Mouse (Mus musculus): ENCODE measurements around the gene 2410131K14Rik. TPM values are rescaled to one million over a fixed set of nuclear protein-coding genes. Genes with fewer than 3 reads are reported as not detected.

2410131K14Rik gene
- polyA plus RNA-seq, 1 experiment from 2014 or later: 7.4 TPM

DNA sequence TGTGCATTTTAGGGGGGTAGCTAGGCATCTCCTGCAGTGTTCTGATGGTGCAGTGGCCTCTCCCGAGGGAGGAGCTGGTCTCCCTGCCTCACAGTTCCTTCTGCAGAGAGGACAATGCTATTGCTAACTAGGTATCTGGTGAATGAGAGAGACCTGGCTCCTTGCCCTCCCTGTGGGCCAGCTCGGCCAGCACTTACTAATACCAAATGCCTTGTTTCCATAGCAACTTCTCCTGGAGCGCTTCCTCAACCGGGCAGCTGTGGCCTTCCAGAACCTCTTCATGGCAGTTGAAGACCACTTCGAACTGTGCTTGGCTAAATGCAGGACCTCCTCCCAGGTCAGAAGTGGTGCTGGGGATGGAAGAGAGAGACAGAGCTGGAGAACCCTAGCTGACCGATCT is 14.1 kb downstream of the 2410131K14Rik start:
- ATAC-seq (ENCODE audit: insufficient read depth, low FRiP score): no peak
- no peak overlapping the region for H3K4me2 ChIP-seq (ENCODE audit: low read depth, low read length)
- no peak overlapping the region for H3K27ac ChIP-seq (ENCODE audit: low read length)
- H3K4me3 ChIP-seq (replicated peaks; ENCODE audit: low read length): no peak overlapping the region
- no peaks in the 10 kb centered on the region for H3K9me3 ChIP-seq (replicated peaks; ENCODE audit: control insufficient read depth, low read length)
- 71% methylated on average over 6 of the region's 6 CpGs for WGBS
- no peak overlapping the region for H3K9ac ChIP-seq (ENCODE audit: low read length)
- H3K27me3 ChIP-seq (ENCODE audit: control insufficient read depth, insufficient read depth, low read length): no peaks in the 10 kb centered on the region
- 0 out of 2 replicates have a peak, but pooled peaks cover 3% of the 10 kb centered on the region for H3K4me1 ChIP-seq (ENCODE audit: control insufficient read depth, insufficient read depth, low read length)
- H3K36me3 ChIP-seq (ENCODE audit: control insufficient read depth, insufficient read depth, low read length): peaks cover 25% of the 10 kb centered on the region

DNA sequence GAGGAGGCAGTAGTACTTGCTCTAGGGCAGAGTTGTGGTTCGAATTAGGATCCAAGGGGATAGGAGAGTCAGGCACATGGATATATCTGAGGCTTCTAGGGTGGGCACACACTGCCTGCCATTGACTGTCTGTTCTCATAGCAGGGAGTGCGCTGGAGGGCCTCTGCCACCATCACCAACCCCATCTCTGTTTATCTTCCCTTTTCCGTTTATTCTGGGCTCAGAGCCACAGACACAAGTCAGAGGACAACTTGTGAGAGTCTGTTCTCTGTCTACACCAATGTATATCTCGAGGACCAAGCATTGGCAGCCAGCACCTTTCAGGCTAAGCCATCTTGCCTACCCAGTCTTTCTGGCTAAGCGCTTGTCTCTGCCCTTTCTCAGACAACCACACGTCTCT is 14.6 kb downstream of the 2410131K14Rik start:
- 0 out of 2 replicates have a peak, but pooled peaks cover 3% of the 10 kb centered on the region for H3K4me1 ChIP-seq (ENCODE audit: control insufficient read depth, insufficient read depth, low read length)
- H3K9me3 ChIP-seq (replicated peaks; ENCODE audit: control insufficient read depth, low read length): no peaks in the 10 kb centered on the region
- WGBS: 72% methylated on average over 6 of the region's 6 CpGs
- H3K4me2 ChIP-seq (ENCODE audit: low read depth, low read length): no peak overlapping the region
- H3K27ac ChIP-seq (ENCODE audit: low read length): no peak overlapping the region
- H3K4me3 ChIP-seq (replicated peaks; ENCODE audit: low read length): no peak overlapping the region
- H3K9ac ChIP-seq (ENCODE audit: low read length): no peak overlapping the region
- H3K27me3 ChIP-seq (ENCODE audit: control insufficient read depth, insufficient read depth, low read length): no peaks in the 10 kb centered on the region
- peaks cover 25% of the 10 kb centered on the region for H3K36me3 ChIP-seq (ENCODE audit: control insufficient read depth, insufficient read depth, low read length)
- no peak for ATAC-seq (ENCODE audit: insufficient read depth, low FRiP score)

DNA sequence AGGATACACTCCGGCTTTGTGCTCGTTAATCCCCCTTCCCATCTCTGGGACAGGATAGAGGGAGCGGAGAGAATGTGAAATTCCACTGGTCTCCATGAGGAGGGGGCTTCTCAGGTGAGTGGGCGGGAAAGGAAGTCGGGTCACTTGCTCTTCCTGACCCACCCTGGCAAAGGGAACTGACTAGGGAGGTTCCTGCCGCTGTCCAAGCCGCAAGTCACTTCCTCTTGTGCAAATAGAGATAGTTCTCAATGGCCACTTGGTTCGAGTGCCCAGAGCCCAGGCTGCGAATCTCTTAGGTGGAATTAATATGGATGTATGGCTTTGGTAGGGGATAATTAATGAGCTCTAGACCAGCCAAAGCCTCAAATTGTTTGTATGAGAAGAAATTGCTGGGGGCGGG is 15.0 kb downstream of the 2410131K14Rik start:
- no peak overlapping the region for H3K27ac ChIP-seq (ENCODE audit: low read length)
- H3K4me3 ChIP-seq (replicated peaks; ENCODE audit: low read length): no peak overlapping the region
- no peaks in the 10 kb centered on the region for H3K27me3 ChIP-seq (ENCODE audit: control insufficient read depth, insufficient read depth, low read length)
- H3K36me3 ChIP-seq (ENCODE audit: control insufficient read depth, insufficient read depth, low read length): peaks cover 25% of the 10 kb centered on the region
- H3K4me2 ChIP-seq (ENCODE audit: low read depth, low read length): no peak overlapping the region
- H3K4me1 ChIP-seq (ENCODE audit: control insufficient read depth, insufficient read depth, low read length): 0 out of 2 replicates have a peak, but pooled peaks cover 3% of the 10 kb centered on the region
- no peak for ATAC-seq (ENCODE audit: insufficient read depth, low FRiP score)
- no peaks in the 10 kb centered on the region for H3K9me3 ChIP-seq (replicated peaks; ENCODE audit: control insufficient read depth, low read length)
- WGBS: 79% methylated on average over 10 of the region's 10 CpGs
- H3K9ac ChIP-seq (ENCODE audit: low read length): no peak overlapping the region

DNA sequence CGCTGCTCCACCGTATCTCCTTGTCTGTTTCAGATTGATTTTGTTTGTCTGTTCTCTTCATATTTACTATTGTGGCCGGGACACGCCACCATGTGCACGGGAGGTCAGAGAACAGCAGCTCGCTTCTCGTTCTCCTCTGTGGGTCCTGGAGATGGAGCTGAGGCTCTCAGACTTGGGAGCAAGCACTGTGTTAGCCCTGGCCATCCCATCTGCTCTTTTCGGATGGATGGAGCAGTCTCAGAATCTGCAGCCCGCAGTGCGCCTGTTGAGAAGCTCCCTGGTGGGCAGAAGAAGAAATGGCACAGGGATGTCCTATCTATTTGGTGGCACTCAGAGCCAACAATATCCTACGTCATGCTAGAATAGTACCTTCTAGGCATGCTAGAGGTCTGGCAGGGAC is 15.6 kb downstream of the 2410131K14Rik start:
- H3K27ac ChIP-seq (ENCODE audit: low read length): no peak overlapping the region
- peaks cover 25% of the 10 kb centered on the region for H3K36me3 ChIP-seq (ENCODE audit: control insufficient read depth, insufficient read depth, low read length)
- 0 out of 2 replicates have a peak, but pooled peaks cover 3% of the 10 kb centered on the region for H3K4me1 ChIP-seq (ENCODE audit: control insufficient read depth, insufficient read depth, low read length)
- H3K27me3 ChIP-seq (ENCODE audit: control insufficient read depth, insufficient read depth, low read length): no peaks in the 10 kb centered on the region
- no peak for ATAC-seq (ENCODE audit: insufficient read depth, low FRiP score)
- H3K9me3 ChIP-seq (replicated peaks; ENCODE audit: control insufficient read depth, low read length): no peaks in the 10 kb centered on the region
- WGBS: 85% methylated on average over 11 of the region's 11 CpGs
- no peak overlapping the region for H3K9ac ChIP-seq (ENCODE audit: low read length)
- no peak overlapping the region for H3K4me3 ChIP-seq (replicated peaks; ENCODE audit: low read length)
- H3K4me2 ChIP-seq (ENCODE audit: low read depth, low read length): no peak overlapping the region

DNA sequence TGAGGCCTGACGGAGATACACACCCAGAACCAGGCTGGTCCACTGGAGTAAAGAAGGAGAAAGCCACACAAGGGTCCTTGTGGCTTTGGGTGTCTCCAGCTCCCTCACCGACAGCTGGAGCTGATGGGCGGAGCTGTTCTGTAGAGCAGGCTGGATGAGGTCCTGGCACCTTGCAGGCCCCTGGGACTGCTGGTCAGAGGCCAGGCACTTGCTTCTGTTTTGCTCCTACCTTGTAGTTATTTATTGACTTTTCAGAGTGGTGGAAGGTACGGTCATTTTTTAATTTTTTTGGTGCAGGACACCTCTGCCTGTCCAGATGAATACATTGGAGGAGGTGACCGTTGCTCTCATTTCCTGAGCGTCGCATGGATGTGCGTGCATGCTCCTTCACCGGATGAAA is 16.2 kb downstream of the 2410131K14Rik start:
- ATAC-seq (ENCODE audit: insufficient read depth, low FRiP score): no peak
- Histone ChIP-seq H3K4me2 (ENCODE audit: low read depth, low read length) (no peak overlapping the region), H3K27me3 (ENCODE audit: control insufficient read depth, insufficient read depth, low read length) (no peaks in the 10 kb centered on the region), H3K4me1 (ENCODE audit: control insufficient read depth, insufficient read depth, low read length) (0 out of 2 replicates have a peak, but pooled peaks cover 3% of the 10 kb centered on the region), H3K27ac (ENCODE audit: low read length) (no peak overlapping the region), H3K9ac (ENCODE audit: low read length) (no peak overlapping the region), H3K36me3 (ENCODE audit: control insufficient read depth, insufficient read depth, low read length) (peaks cover 25% of the 10 kb centered on the region), H3K9me3 (replicated peaks; ENCODE audit: control insufficient read depth, low read length) (no peaks in the 10 kb centered on the region), H3K4me3 (replicated peaks; ENCODE audit: low read length) (no peak overlapping the region)
- WGBS: 92% methylated on average over 9 of the region's 9 CpGs

DNA sequence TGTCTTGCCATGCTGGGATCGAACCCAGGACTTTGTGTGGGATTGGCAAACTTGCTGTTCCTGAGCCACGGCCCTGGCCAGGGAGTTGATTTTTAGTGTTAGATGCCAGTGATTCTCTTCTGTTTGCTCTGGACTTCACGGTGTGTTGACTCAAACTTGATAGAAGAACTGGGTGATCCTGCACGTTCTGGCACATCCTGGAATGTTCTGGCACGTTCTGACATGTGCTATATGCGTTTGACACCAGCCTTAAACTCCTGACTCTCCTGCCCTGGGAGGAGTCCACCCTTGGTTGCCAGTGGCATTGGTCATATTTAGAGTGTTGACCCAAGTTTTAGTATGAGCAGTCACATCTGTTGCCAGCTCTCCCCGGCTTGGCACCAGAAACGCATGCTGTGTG is 17.4 kb downstream of the 2410131K14Rik start:
- H3K4me2 ChIP-seq (ENCODE audit: low read depth, low read length): no peak overlapping the region
- H3K9me3 ChIP-seq (replicated peaks; ENCODE audit: control insufficient read depth, low read length): no peaks in the 10 kb centered on the region
- no peaks in the 10 kb centered on the region for H3K27me3 ChIP-seq (ENCODE audit: control insufficient read depth, insufficient read depth, low read length)
- no peak overlapping the region for H3K9ac ChIP-seq (ENCODE audit: low read length)
- H3K36me3 ChIP-seq (ENCODE audit: control insufficient read depth, insufficient read depth, low read length): peaks cover 17% of the 10 kb centered on the region; the same call in 1 of the 2 replicates
- ATAC-seq (ENCODE audit: insufficient read depth, low FRiP score): no peak
- WGBS: 74% methylated on average over 8 of the region's 8 CpGs
- 0 out of 2 replicates have a peak, but pooled peaks cover 3% of the 10 kb centered on the region for H3K4me1 ChIP-seq (ENCODE audit: control insufficient read depth, insufficient read depth, low read length)
- no peak overlapping the region for H3K27ac ChIP-seq (ENCODE audit: low read length)
- H3K4me3 ChIP-seq (replicated peaks; ENCODE audit: low read length): no peak overlapping the region

DNA sequence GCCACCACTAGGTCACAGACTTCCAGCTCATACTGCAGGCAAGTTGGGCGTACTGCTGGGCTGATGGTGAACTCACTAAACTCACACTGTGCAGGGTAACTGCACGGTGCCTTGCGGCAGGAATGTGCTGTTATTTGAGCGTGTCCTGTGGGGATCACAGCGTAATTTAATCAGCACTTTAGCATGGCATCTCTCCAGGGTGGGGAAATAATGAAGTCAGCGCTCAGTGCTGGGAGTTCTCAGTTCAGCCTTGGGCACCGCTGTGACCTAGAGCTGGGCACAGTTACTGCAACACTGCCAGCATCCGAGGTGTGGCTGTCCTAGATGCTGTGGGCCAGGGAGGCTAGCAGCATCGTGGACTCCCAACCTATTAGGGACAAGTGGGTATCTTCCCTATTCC is 19.3 kb downstream of the 2410131K14Rik start:
- ATAC-seq (ENCODE audit: insufficient read depth, low FRiP score): no peak
- Histone ChIP-seq H3K36me3 (ENCODE audit: control insufficient read depth, insufficient read depth, low read length) (peaks cover 10% of the 10 kb centered on the region; the same call in 1 of the 2 replicates), H3K4me3 (replicated peaks; ENCODE audit: low read length) (no peak overlapping the region), H3K4me1 (ENCODE audit: control insufficient read depth, insufficient read depth, low read length) (0 out of 2 replicates have a peak, but pooled peaks cover 2% of the 10 kb centered on the region), H3K9ac (ENCODE audit: low read length) (no peak overlapping the region), H3K9me3 (replicated peaks; ENCODE audit: control insufficient read depth, low read length) (no peaks in the 10 kb centered on the region), H3K27me3 (ENCODE audit: control insufficient read depth, insufficient read depth, low read length) (no peaks in the 10 kb centered on the region), H3K4me2 (ENCODE audit: low read depth, low read length) (no peak overlapping the region), H3K27ac (ENCODE audit: low read length) (no peak overlapping the region)
- WGBS: 81% methylated on average over 9 of the region's 9 CpGs

DNA sequence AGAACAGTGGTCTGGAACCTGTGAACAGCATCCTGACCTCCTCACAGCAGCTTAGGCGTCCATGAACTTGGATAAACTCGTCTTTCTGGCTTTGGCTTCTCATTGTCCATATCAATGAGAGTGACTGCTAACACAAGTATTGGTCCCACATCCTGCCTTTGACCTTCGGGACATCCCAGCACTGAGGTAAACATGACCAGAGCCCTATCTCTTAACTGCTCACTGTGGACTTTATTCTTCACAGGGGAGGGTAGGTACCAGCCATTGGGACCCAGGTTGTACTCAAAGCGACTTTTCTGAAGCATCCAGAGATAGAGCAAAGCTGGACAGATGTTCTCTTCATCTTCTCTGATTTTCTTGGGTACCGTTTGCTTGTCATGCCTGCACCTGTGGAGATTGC is 20.3 kb downstream of the 2410131K14Rik start:
- Histone ChIP-seq H3K4me3 (replicated peaks; ENCODE audit: low read length) (no peak overlapping the region), H3K27ac (ENCODE audit: low read length) (no peak overlapping the region), H3K27me3 (ENCODE audit: control insufficient read depth, insufficient read depth, low read length) (no peaks in the 10 kb centered on the region), H3K9me3 (replicated peaks; ENCODE audit: control insufficient read depth, low read length) (no peaks in the 10 kb centered on the region), H3K9ac (ENCODE audit: low read length) (no peak overlapping the region), H3K36me3 (ENCODE audit: control insufficient read depth, insufficient read depth, low read length) (peaks cover 10% of the 10 kb centered on the region; the same call in 1 of the 2 replicates), H3K4me2 (ENCODE audit: low read depth, low read length) (no peak overlapping the region), H3K4me1 (ENCODE audit: control insufficient read depth, insufficient read depth, low read length) (0 out of 2 replicates have a peak, but pooled peaks cover 2% of the 10 kb centered on the region)
- WGBS: 72% methylated on average over 5 of the region's 5 CpGs
- ATAC-seq (ENCODE audit: insufficient read depth, low FRiP score): no peak

DNA sequence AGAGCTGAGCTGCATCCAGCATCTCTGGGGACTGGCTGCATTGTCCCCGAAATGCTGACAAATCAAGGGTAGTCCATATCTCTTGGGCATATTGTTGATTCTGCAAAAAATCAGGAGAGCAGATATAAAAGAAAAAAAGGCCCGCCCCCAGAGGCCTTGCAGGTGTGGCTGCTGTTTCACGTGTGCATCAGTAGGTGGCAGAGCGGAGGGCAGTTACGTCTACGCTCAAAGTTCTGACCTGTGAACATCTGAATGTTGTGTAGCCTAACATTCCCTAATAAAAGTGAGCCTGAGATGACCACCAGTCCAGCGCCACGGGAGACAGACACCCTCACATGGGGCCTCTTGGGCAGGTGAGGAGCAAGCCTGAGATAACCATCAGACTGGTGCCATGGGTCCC is 21.3 kb downstream of the 2410131K14Rik start:
- Histone ChIP-seq H3K9me3 (replicated peaks; ENCODE audit: control insufficient read depth, low read length) (no peaks in the 10 kb centered on the region), H3K9ac (ENCODE audit: low read length) (no peak overlapping the region), H3K4me3 (replicated peaks; ENCODE audit: low read length) (no peak overlapping the region), H3K4me2 (ENCODE audit: low read depth, low read length) (no peak overlapping the region), H3K27me3 (ENCODE audit: control insufficient read depth, insufficient read depth, low read length) (peaks cover 4% of the 10 kb centered on the region; the same call in 1 of the 2 replicates), H3K27ac (ENCODE audit: low read length) (no peak overlapping the region), H3K36me3 (ENCODE audit: control insufficient read depth, insufficient read depth, low read length) (peaks cover 7% of the 10 kb centered on the region; the same call in 1 of the 2 replicates), H3K4me1 (ENCODE audit: control insufficient read depth, insufficient read depth, low read length) (0 out of 2 replicates have a peak, but pooled peaks cover 2% of the 10 kb centered on the region)
- WGBS: 38% methylated on average over 8 of the region's 8 CpGs
- ATAC-seq (ENCODE audit: insufficient read depth, low FRiP score): no peak

Data from stomach, embryonic 16.5 days (tissue).